ENCODE assay signal across 9 mouse cellular contexts in the genomic region with DNA sequence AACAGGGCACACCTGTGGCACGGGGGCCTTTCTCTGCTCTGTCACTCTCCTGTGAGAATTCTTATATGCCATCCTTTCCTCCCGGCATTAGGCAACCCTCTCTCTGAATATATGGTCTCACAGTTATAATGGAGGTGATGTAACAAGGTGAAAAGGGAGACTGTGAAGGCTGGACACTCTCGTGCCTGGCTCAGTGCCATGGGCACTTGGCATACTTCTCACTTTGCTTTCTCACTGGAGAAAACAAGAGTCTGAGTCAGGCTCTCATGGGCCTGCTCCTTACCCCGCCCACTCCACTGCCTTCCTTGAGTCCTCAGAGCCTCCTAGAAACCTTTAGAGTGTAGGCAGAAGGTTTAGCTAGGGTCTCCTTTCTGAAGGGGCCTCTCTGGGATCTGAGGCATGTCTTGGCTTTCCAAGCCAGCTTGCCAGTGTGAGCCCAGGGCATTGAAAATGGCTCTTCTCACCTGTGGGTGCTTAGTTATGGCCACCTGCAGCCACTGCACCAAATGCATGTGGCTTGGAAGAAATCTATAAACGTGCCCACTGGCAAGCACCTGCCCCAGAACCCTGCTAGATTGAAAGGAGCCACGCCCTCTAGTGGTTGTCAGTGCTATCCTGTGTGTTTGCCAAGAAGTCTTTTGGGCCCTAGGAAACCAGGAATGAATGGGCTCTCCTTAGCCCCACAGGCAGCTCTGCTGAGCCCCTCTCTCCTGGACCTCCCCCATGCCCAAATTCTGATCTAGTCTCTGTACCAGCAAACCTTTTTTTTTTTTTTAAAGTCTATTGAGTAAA. TPM values are rescaled to one million over a fixed set of nuclear protein-coding genes. Genes with fewer than 3 reads are reported as not detected.
DNase-seq lines count a peak whose midpoint lies in the region; ATAC-seq and TF ChIP-seq lines count a peak whose summit lies in the region.
"Had no signal": no experiment of that assay in that cellular context is flagged by ENCODE, and none has a peak within 500 bp of the region (broad histone marks: within the 10 kb centered on the region; RNA-seq: fewer than 3 reads in every experiment).

No protein-coding gene starts in this region.

- TF ChIP-seq CTCF in forebrain, postnatal 0 days (IDR thresholded peaks at IDR 0.05; ENCODE audit: low read depth): peak; percentile 48; the same call in 1 of the 2 replicates
- TF ChIP-seq CTCF in spleen, adult 2 months (IDR thresholded peaks at IDR 0.05; ENCODE audit: extremely low read depth, insufficient read depth, insufficient read length, insufficient replicate concordance): peak; percentile 24; the same call in 1 of the 2 replicates

- WGBS in forebrain, postnatal 0 days: 38% methylated on average over 6 of the region's 6 CpGs
- WGBS in forebrain, embryonic 13.5 days: 48% methylated on average over 6 of the region's 6 CpGs
- WGBS in spleen, adult 2 months: 61% methylated on average over 6 of the region's 6 CpGs

- H3K36me3 ChIP-seq in forebrain, postnatal 0 days (ENCODE audit: insufficient read depth): no peaks in the 10 kb centered on the region
- H3K36me3 ChIP-seq in forebrain, embryonic 13.5 days (ENCODE audit: poor library complexity, severe bottlenecking): no peaks in the 10 kb centered on the region
- no peaks in the 10 kb centered on the region for H3K36me3 ChIP-seq in spleen, adult 2 months (ENCODE audit: control insufficient read depth, insufficient read depth, low read length)
- H3K36me3 ChIP-seq: liver, embryonic 15.5 days had no signal

- no peak for TF ChIP-seq POLR2A in spleen, adult 2 months (IDR thresholded peaks at IDR 0.05; ENCODE audit: low read depth, low read length)

- H3K27ac ChIP-seq in forebrain, postnatal 0 days (ENCODE audit: low read depth, low read length): no peak overlapping the region
- no peak overlapping the region for H3K27ac ChIP-seq in forebrain, embryonic 13.5 days
- H3K27ac ChIP-seq in spleen, adult 2 months (ENCODE audit: insufficient read depth, low read length): no peak overlapping the region
- H3K27ac ChIP-seq: liver, embryonic 15.5 days had no signal

- H3K9me3 ChIP-seq in forebrain, postnatal 0 days (ENCODE audit: low read length): no peaks in the 10 kb centered on the region
- no peaks in the 10 kb centered on the region for H3K9me3 ChIP-seq in forebrain, embryonic 13.5 days (replicated peaks)
- H3K9me3 ChIP-seq: liver, embryonic 15.5 days had no signal

- no peak overlapping the region for H3K4me2 ChIP-seq in forebrain, postnatal 0 days (ENCODE audit: low read depth)
- H3K4me2 ChIP-seq in forebrain, embryonic 13.5 days: no peak overlapping the region
- H3K4me2 ChIP-seq: liver, embryonic 15.5 days had no signal

- peaks cover 6% of the 10 kb centered on the region for H3K4me1 ChIP-seq in forebrain, postnatal 0 days (ENCODE audit: insufficient read depth)
- H3K4me1 ChIP-seq in forebrain, embryonic 13.5 days: peaks cover 83% of the 10 kb centered on the region
- peaks cover 8% of the 10 kb centered on the region; the same call in 1 of the 2 replicates for H3K4me1 ChIP-seq in spleen, adult 2 months (ENCODE audit: control insufficient read depth, insufficient read depth, insufficient read length)

- H3K27me3 ChIP-seq in forebrain, postnatal 0 days (ENCODE audit: insufficient read depth, low read length): no peaks in the 10 kb centered on the region
- no peaks in the 10 kb centered on the region for H3K27me3 ChIP-seq in forebrain, embryonic 13.5 days
- H3K27me3 ChIP-seq in spleen, adult 2 months (ENCODE audit: control insufficient read depth, insufficient read depth, low read length): no peaks in the 10 kb centered on the region
- H3K27me3 ChIP-seq: liver, embryonic 15.5 days had no signal

- H3K9ac ChIP-seq in forebrain, postnatal 0 days: no peak overlapping the region
- H3K9ac ChIP-seq in forebrain, embryonic 13.5 days: no peak overlapping the region
- H3K9ac ChIP-seq: liver, embryonic 15.5 days had no signal

- ATAC-seq in forebrain, postnatal 0 days: peak; percentile 12; the same call in 1 of the 2 replicates
- ATAC-seq in forebrain, embryonic 13.5 days: no peak
- ATAC-seq in megakaryocyte progenitor cell, adult 5-6 weeks (replicated peaks; ENCODE audit: poor library complexity): peak; percentile 65

- H3K4me3 ChIP-seq in forebrain, postnatal 0 days (ENCODE audit: low read depth, low read length): no peak overlapping the region
- H3K4me3 ChIP-seq in forebrain, embryonic 13.5 days: no peak overlapping the region
- no peak overlapping the region for H3K4me3 ChIP-seq in spleen, adult 2 months (ENCODE audit: extremely low read depth, insufficient read depth, insufficient read length)
- H3K4me3 ChIP-seq: liver, embryonic 15.5 days had no signal

- peak; percentile 54 for DNase-seq in forebrain, postnatal 0 days
- DNase-seq in spleen, adult 2 months (ENCODE audit: low read depth in 1 of 2, low spot score in 2 of 2): no peak
- DNase-seq in spleen, adult 18-20 months: no peak
- peak; percentile 59 for DNase-seq in embryo, embryonic 11 days
- DNase-seq in right cerebral cortex, postnatal 10 days (ENCODE audit: low spot score in 2 of 2): no peak
- DNase-seq in natural killer cell, adult 2 months (ENCODE audit: low spot score in 2 of 2): no peak

RNA-seq across cellular contexts. Expression of a gene that starts 2.8 kb away (rescaled TPM):
- total RNA-seq in forebrain, postnatal 0 days (2014; rRNA removed): 8.1 and 8.8 TPM in 2 replicates
- 6.7 and 11.3 TPM in 2 replicates for polyA plus RNA-seq in forebrain, postnatal 0 days (2015; fragmentation: Nextera tagmentation; extraction: Ambion mirVana)
- polyA plus RNA-seq in forebrain, embryonic 13.5 days (2015; fragmentation: Nextera tagmentation; extraction: Ambion mirVana): 10.4 and 11.3 TPM in 2 replicates
- polyA plus RNA-seq in spleen, adult 2 months (2012; rRNA removed): 0.14 and 0.16 TPM in 2 replicates
- total RNA-seq in megakaryocyte progenitor cell, adult 5-6 weeks (2015): not detected in 2 replicates
- total RNA-seq in megakaryocyte progenitor cell, adult 5-6 weeks (2017): not detected in 2 replicates

RNA-seq across cellular contexts. Expression of a gene that starts 51.7 kb away (rescaled TPM):
- 8.1 and 9.4 TPM in 2 replicates for total RNA-seq in forebrain, postnatal 0 days (2014; rRNA removed)
- polyA plus RNA-seq in forebrain, postnatal 0 days (2015; fragmentation: Nextera tagmentation; extraction: Ambion mirVana): 8.0 and 8.5 TPM in 2 replicates
- polyA plus RNA-seq in forebrain, embryonic 13.5 days (2015; fragmentation: Nextera tagmentation; extraction: Ambion mirVana): 3.3 and 4.4 TPM in 2 replicates
- 13.4 and 17.9 TPM in 2 replicates for polyA plus RNA-seq in spleen, adult 2 months (2012; rRNA removed)
- 12.7 and 17.6 TPM in 2 replicates for total RNA-seq in megakaryocyte progenitor cell, adult 5-6 weeks (2015)
- total RNA-seq in megakaryocyte progenitor cell, adult 5-6 weeks (2017): 0.68 and 3.7 TPM in 2 replicates

Comparison
In these comparisons a context has a peak if more than half of its experiments do, and no peak if none do; other contexts are left out.
1. DNase-seq: peak in forebrain, postnatal 0 days (single experiment) and embryo, embryonic 11 days (single experiment); none in spleen, adult 2 months (0 of 2), spleen, adult 18-20 months (0 of 2), right cerebral cortex, postnatal 10 days (0 of 2) and natural killer cell, adult 2 months (0 of 2).